Mouse (Mus musculus) hindbrain, embryonic 14.5 days (tissue): ENCODE measurements around the gene Gm10413. TPM values are rescaled to one million over a fixed set of nuclear protein-coding genes. Genes with fewer than 3 reads are reported as not detected.
"Not testable (repeated sequence)": the region's sequence is repeated elsewhere in the genome, so short reads cannot be mapped to it uniquely, and the experiment has no call there.

Experiments
- ATAC-seq: fragments of 200-750 bp; cut with Nextera tagmentation; 2 replicates; pipeline ENCODE4 v1.8.0; 2017; ENCODE audit warnings: moderate number of reproducible peaks, mild to moderate bottlenecking, moderate TSS enrichment, moderate library complexity; ENCODE audit not compliant: low FRiP score
- DNase-seq: peaks from one replicate; pipeline ENCODE4 v3.0.0-alpha.2; 2015; ENCODE audit warnings: low spot score
- H3K27ac ChIP-seq: fragments of 300-500 bp; sonication (generic); 2 replicates; pipeline ENCODE4 v1.5.1; 2014; ENCODE audit warnings: mild to moderate bottlenecking, moderate library complexity
- H3K27me3 ChIP-seq: fragments of 300-500 bp; sonication (generic); 2 replicates; pipeline ENCODE4 v1.6.1; 2014; ENCODE audit warnings: mild to moderate bottlenecking, low read length, mixed read lengths; ENCODE audit not compliant: control insufficient read depth, insufficient read depth
- H3K36me3 ChIP-seq: fragments of 300-500 bp; sonication (generic); replicated peaks from 2 replicates; pipeline ENCODE4 v1.6.1; 2014; ENCODE audit not compliant: control insufficient read depth, insufficient read depth
- H3K4me1 ChIP-seq: fragments of 300-500 bp; sonication (generic); replicated peaks from 2 replicates; pipeline ENCODE4 v1.6.1; 2014; ENCODE audit warnings: antibody characterized with exemption, low read length, mixed read lengths; ENCODE audit not compliant: control insufficient read depth, insufficient read depth
- H3K4me2 ChIP-seq: fragments of 300-500 bp; sonication (generic); replicated peaks from 2 replicates; pipeline ENCODE4 v1.6.1; 2014; ENCODE audit warnings: mild to moderate bottlenecking, moderate library complexity
- H3K4me3 ChIP-seq: fragments of 300-500 bp; sonication (generic); replicated peaks from 2 replicates; pipeline ENCODE4 v1.5.1; 2014; ENCODE audit warnings: mild to moderate bottlenecking, low read length
- H3K9ac ChIP-seq: fragments of 300-500 bp; sonication (generic); 2 replicates; pipeline ENCODE4 v1.6.1; 2014
- H3K9me3 ChIP-seq: fragments of 300-500 bp; sonication (generic); 2 replicates; pipeline ENCODE4 v1.6.1; 2016; ENCODE audit warnings: low read length; ENCODE audit not compliant: control insufficient read depth
- WGBS: fragments of 180-500 bp; shearing (Covaris S2); extraction: QIAGEN DNeasy Blood & Tissue Kit; methylation state at CpG from one replicate; pipeline ENCODE4 v1.1.7; 2014; 5-methylcytosine and 5-hydroxymethylcytosine counted together
- polyA plus RNA-seq: library from polyadenylated mRNA; unstranded; fragments of >200 nt; fragmentation: Nextera tagmentation; extraction: Ambion mirVana; gene quantifications from 2 replicates; pipeline ENCODE4 v1.2.1, GENCODE M21; 2014

Gene Gm10413
- polyA plus RNA-seq, result not detected in 2 replicates

GRCm38 (mm10) chr14:3394793-3395192 is at the start of gene Gm10413:
Gene Gm10413 (plus strand): TSS chr14:3395093.
- not testable (repeated sequence) for H3K4me3 ChIP-seq, H3K4me2 ChIP-seq, H3K9me3 ChIP-seq, H3K36me3 ChIP-seq, DNase-seq, H3K9ac ChIP-seq, H3K27ac ChIP-seq, H3K27me3 ChIP-seq, H3K4me1 ChIP-seq, ATAC-seq
- no CpG with 5 or more reads among the region's 2 CpGs for WGBS

- not testable (repeated sequence) for H3K4me3 ChIP-seq, H3K4me1 ChIP-seq, H3K9ac ChIP-seq, H3K9me3 ChIP-seq, H3K27me3 ChIP-seq, H3K4me2 ChIP-seq, DNase-seq, H3K36me3 ChIP-seq, ATAC-seq, H3K27ac ChIP-seq
- WGBS, result no CpG with 5 or more reads among the region's 32 CpGs
Observed at GRCm38 (mm10) chr14:3412314-3412713, 17.4 kb downstream of the Gm10413 start, which contains the start of gene Gm10409. Gene Gm10409 (plus strand): TSS chr14:3412614.

- not testable (repeated sequence) for H3K9ac ChIP-seq, H3K27me3 ChIP-seq, H3K27ac ChIP-seq, ATAC-seq, H3K36me3 ChIP-seq, DNase-seq, H3K4me3 ChIP-seq, H3K4me1 ChIP-seq, H3K4me2 ChIP-seq, H3K9me3 ChIP-seq
- no CpG with 5 or more reads among the region's 2 CpGs for WGBS
Observed at GRCm38 (mm10) chr14:3427803-3428202, 32.9 kb downstream of the Gm10413 start, which contains the start of gene Gm3005. Gene Gm3005 (plus strand): TSS chr14:3428103.

- H3K4me1 ChIP-seq, DNase-seq, H3K27me3 ChIP-seq, H3K27ac ChIP-seq, H3K4me3 ChIP-seq, H3K36me3 ChIP-seq, H3K9ac ChIP-seq, H3K4me2 ChIP-seq, H3K9me3 ChIP-seq, ATAC-seq: not testable (repeated sequence)
- WGBS, result no CpG with 5 or more reads among the region's 3 CpGs
Observed at GRCm38 (mm10) chr14:3449079-3449478, 54.2 kb downstream of the Gm10413 start, which contains the start of gene Gm10408. Gene Gm10408 (plus strand): TSS chr14:3449379.

Other genes with a start within 250 kb of the Gm10413 start
- 0.37 TPM in 1 of 2 replicates, not detected in the other for gene Gm5795, start 206.8 kb upstream of the Gm10413 start, polyA plus RNA-seq
- gene D830030K20Rik, start 186.6 kb upstream of the Gm10413 start, polyA plus RNA-seq, result 27.3 and 28.4 TPM in 2 replicates
- gene Gm2956, start 62.5 kb upstream of the Gm10413 start, polyA plus RNA-seq, result 0.58 TPM in 1 of 2 replicates, not detected in the other
- gene Gm10409, start 17.5 kb downstream of the Gm10413 start, polyA plus RNA-seq, result 21.5 and 21.7 TPM in 2 replicates
- 9.0 and 12.1 TPM in 2 replicates for gene Gm3005, start 33.0 kb downstream of the Gm10413 start, polyA plus RNA-seq
- not detected in 2 replicates for gene Gm10408, start 54.3 kb downstream of the Gm10413 start, polyA plus RNA-seq
- not detected in 2 replicates for gene Gm3012, start 239.4 kb downstream of the Gm10413 start, polyA plus RNA-seq